Mouse (Mus musculus) hematopoietic stem cell, adult 5-6 weeks (primary cell): ENCODE measurements at regions not wholly inside any gene's neighbourhood (a gene's known extent, or its start where the extent isn't known, plus 50 kb on each side); places are given as distances from the start of the nearest gene placed in this dataset.

ENCODE experiments used
- ATAC-seq, 2 experiments: fragments of 125-278 bp in 1 of 2; replicated peaks in 1 of 2; 2 replicates each; pipeline ENCODE4 v1.8.0; 2016 to 2017; ENCODE audit warnings: inconsistent platforms in 2 of 2, mild to moderate bottlenecking in 2 of 2, moderate number of reproducible peaks in 2 of 2, low read depth in 1 of 2, moderate TSS enrichment in 1 of 2; ENCODE audit not compliant: low FRiP score in 2 of 2, poor library complexity in 2 of 2, severe bottlenecking in 2 of 2, insufficient read depth in 1 of 2, low TSS enrichment in 1 of 2

DNA sequence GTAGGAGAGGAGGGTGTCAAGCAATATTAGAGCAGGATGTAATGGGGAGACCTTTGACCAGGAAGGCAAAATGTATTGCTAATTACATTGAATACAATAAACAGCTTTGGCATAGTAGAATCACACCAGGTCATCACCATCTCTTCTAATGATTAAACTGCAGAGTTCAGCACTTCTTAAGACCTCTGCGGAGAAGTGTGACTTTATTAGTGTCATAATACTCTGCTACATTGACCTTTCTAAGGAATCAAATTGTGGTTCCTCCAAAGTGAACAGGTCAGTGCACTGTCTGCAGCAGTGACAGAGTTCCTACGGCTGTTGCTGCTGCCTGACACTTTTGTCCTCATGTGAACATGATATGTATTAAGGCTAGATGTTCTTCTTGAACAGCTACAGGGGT lies 228.0 kb upstream of the Gm11042 start:
- ATAC-seq, result no peak

GRCm38 (mm10) chr12:74534882-74535281 lies 218.7 kb upstream of the Gm11042 start:
- no peak for ATAC-seq

DNA sequence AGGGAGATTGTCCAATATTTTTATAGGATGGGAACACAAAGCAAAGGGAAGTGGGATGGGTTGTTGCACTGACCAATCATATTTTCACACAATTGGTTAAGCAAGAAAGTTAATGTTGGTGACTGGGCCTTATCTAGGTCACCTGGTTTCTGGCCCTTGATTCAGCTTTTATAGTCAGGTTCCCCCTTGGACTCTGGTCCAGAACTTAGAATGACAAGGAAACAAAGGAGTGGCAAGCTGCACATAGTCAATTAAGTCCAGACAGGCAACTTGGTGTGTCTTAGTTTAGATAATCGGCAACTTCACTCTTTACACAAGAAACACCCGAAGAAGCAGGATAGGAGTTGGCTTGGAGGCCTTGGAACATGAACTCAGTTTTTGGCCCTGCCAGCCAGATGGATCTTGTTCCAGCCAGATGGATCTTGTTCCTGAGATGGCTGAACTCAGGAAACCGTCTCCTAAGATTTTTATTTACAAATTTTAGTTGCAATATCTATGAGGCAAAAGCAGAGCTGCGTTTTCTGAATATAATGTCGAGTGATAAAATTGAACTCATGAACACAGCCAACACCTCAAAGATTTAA lies 212.9 kb upstream of the Gm11042 start:
- ATAC-seq, result no peak

DNA sequence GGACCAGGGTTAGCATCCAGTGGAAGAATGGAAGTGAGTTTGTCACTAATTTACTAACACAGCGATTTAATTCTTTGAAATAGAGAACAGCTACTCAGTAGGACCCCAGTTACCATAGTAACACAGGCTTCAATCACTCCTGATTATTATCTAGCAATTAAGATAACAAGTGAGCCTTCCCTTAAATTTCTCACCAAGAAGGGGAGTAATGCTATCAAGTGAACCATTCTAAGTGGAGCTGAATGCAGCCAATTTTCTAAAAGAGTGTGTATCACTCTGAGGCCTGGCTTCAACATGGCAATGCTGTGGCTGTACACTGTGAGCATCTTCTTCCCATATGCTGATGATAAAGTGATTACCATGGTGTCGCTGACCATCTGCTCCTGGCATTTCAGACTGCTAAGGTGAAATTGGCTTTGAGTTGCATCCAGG lies 211.0 kb upstream of the Gm11042 start:
- ATAC-seq, result no peak

- ATAC-seq, result no peak
Observed at GRCm38 (mm10) chr12:74523988-74524387, 207.8 kb upstream of the Gm11042 start.

DNA sequence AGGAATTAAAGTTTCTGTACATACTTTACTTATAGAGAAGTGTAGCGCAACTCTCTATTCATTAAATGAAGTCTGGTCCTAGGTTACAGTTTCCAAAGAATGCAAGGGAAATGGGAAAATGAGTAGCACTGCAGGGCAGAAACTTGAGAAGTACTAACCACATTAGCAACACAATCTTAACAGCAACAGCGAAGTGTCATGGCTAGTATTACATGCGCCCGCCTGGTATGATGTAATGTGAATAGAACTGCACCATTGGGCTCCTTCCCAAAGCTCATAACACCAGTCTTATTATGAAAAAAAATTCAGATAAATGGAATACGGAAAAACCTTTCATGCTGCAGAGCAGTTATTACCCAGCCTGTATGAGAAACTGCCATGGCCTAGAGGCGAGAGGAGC lies 201.8 kb upstream of the Gm11042 start:
- ATAC-seq, result no peak

DNA sequence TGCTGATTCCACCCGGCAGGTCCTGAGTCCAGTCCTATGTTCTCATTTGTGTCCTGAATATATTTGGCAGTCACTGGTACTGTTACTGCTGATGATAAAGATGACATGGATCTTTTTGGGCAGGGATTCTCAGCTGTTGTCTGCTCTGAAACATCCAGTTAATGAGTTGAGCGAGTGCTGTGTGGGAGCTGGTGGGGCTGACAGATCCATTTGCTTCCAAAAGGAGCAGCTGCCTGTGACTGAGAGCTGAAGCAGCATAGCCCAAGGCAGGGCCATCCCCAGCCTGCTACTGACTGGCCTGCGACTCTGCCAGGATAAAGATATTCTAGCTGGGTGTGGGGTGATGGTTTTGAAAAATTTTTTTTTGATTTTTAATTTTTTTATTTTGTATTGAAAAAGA lies 200.3 kb upstream of the Gm11042 start:
- no peak for ATAC-seq

DNA sequence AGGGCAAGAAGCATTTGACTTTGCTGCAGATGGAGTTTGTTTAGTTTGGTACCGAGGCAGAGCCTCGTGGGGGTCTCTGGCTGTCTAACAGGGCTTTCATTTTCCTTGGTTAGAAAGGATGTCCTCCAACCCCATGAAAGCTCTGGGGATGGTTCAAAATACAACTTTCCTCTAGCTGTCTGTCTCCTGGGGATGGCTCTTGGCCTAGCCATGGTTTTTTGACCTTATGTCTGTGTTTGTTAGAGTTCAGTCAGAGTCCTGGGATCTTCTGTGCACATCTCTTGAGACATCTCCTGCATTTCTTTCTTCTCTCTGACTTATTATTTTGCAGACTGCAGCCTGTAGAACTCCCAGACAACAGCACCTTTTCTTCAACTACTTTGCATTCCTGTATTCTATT lies 186.6 kb upstream of the Gm11042 start:
- ATAC-seq, result no peak

DNA sequence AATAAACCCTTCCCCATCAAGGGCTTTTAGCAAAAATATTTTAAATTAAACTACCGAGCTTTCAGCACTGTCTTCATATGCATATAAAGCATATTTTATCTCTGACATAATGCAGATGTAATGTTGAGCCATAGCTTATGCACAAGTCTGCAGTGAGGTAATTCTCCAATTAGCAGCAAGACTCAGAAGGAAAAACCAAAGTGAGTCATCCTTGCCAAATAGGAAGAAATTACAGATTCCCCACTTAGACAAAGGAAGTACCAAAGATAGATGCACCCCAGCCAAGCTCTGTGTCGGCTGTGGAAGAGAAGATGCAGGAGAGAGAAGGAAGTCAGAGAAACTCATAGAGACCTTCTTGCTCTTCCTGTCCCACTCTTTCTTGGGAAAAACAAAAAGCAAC lies 161.4 kb upstream of the Gm11042 start:
- no peak for ATAC-seq

DNA sequence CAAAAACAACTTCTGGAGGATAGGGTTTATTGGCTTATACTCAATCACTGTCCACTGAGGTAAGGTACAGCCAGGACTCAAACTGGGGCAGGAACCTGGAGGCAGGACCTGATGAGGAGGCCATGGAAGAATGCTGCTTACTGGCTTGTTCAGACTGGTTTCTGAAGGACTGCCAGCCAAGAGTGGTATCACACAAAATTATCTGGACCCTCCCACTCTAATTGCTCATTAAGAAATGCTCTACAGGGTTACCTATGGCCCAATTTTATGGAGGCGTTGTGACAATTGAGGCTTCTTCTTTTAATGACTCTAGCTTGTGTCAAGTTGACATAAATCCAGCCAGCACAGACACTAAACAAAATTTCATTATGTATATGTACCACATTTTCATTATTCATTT lies 158.5 kb upstream of the Gm11042 start:
- ATAC-seq, result no peak

DNA sequence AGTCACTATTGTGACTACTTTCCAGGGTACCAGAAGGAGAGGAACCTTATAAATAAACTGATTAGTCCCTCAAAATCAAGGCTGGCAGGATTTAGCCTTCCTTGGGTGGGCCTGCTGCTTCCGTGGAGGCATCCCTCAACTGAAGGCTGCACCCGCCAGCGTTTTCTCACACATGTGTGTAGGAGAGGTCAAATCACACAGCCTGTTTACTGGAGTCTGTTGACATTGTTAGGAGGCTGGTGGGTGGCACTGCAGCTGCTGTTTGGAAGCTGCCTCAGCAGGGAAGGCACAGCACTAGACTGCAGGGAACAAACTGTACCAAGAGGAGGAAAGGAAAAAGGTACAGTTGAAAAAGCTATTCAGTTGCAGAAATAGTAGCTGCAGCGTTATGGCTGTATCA lies 142.3 kb upstream of the Gm11042 start:
- no peak for ATAC-seq

DNA sequence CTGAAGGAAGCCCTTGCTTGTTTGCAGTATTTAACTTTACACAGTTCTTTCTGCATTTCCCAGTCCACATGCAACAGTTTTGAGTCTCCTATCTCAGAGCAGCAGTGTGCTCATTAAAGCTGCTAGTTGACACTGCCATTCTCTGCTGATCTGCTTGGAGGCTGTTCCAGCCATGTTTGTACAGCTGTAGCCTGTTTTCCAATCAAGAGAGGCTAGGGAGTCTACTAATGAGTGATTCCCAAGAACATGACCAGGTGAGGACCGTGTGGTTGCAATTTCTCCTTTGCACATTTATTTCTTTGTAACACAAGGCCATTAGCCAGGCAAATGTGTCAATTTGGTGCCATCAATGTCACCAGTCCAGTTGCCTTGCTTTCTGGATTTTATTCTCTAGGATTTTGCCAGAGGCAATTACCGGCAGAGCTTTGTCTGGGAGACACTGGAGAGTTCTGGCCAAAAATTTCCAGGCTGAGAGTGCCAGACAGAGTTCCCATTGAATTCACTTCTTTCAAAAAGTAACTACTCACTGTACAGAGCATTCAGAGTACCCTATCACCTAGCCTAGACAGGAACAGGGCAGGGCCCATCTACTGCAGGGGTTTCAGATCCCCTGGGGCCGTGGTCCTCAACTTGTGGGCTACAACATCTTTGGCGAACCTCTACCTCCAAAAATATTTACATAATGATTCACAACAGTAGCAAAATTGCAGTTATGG lies 136.3 kb upstream of the Gm11042 start:
- no peak for ATAC-seq

GRCm38 (mm10) chr12:74448248-74448647 lies 132.1 kb upstream of the Gm11042 start:
- ATAC-seq, result no peak

GRCm38 (mm10) chr12:74434874-74435273 lies 118.7 kb upstream of the Gm11042 start:
- no peak for ATAC-seq

DNA sequence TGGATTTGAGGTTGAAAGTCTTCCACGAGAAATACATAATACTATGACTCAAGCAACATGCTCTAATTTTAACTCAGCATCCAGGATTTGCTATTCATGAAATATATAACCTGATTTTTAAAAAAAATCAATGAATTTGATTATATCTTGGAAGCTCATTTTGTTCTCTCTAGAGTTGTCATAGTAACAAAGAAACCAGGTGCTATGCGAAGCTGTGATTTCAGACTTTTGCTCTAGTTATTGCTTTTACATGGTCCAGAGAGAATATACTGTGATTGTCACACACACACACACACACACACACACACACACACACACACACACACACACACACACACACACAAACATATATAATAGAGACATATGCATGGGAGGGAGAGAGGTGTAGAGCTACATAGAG lies 98.5 kb upstream of the Gm11042 start:
- no peak for ATAC-seq

GRCm38 (mm10) chr12:74410511-74410910 lies 94.3 kb upstream of the Gm11042 start:
- ATAC-seq, result no peak

DNA sequence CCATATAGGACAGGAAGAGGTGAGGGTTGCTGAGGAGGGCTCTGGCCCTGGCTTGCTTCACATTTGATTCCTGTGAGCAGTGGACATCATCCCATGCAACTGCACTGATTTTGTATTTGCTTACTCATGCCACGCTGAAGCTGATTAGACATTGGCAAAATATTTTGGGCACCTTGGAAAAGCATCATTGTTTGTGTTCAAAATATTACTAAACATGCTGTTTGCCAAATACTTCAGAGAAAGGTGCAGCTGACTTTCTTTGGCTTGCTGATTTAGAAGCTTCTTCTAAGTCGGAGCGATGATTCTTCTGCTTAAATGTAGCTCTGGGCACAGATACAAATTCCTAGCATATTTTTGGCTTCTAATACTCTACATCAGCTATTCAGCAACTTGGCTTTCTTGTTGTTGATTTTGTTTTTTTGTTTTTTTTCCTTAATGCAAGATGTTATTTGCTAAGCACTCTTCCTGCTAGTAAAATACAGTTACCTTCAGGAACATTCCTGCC lies 91.4 kb upstream of the Gm11042 start:
- no peak for ATAC-seq

GRCm38 (mm10) chr12:74389811-74390210 lies 73.6 kb upstream of the Gm11042 start:
- no peak for ATAC-seq
